Mouse (Mus musculus) Patski (cell line): ENCODE results near the gene Daam1. TPM values are rescaled to one million over a fixed set of nuclear protein-coding genes. Genes with fewer than 3 reads are reported as not detected.

Experiments
- ATAC-seq: fragments of 100-300 bp; one replicate; pipeline ENCODE4 v1.8.0; 2021
- CTCF ChIA-PET: fragments of 350-600 bp; sonication (Branson Sonifier 250); formaldehyde crosslinking; loops from one replicate; lab custom pipeline; 2022; ENCODE audit warnings: inconsistent platforms; lab: Charles Lee
- POLR2A ChIA-PET: fragments of 350-600 bp; sonication (Branson Sonifier 250); formaldehyde crosslinking; loops from one replicate; lab custom pipeline; 2022; ENCODE audit warnings: antibody characterized with exemption, inconsistent platforms; lab: Charles Lee
- DNase-seq: peaks from one replicate; pipeline ENCODE4 v3.0.0-alpha.2; 2011; ENCODE audit warnings: low read depth, low spot score
- H3K27me3 ChIP-seq: fragments of 371-371 bp; one replicate; pipeline ENCODE4 v1.5.1; 2021
- CTCF ChIP-seq: fragments of 100-300 bp; IDR thresholded peaks from one replicate; pipeline ENCODE4 v1.5.1; 2021
- in situ Hi-C: fragments of 300-500 bp; cut with MboI; formaldehyde crosslinking; loops from 3 replicates; pipeline ENCODE4 v1.11.1; 2018; ENCODE audit warnings: low pct_unique_long_range_greater_than_20kb, mixed read lengths
- polyA plus RNA-seq: library from polyadenylated mRNA; unstranded; gene quantifications from one replicate; pipeline ENCODE4 v1.2.3, GENCODE M21; 2021

Daam1 gene
- polyA plus RNA-seq, 1 experiment from 2014 or later: 12.9 TPM

GRCm38 (mm10) chr12:71874984-71875383 is 44.1 kb downstream of the Daam1 start:
- ChIA-PET POLR2A (no interaction called here), CTCF (no interaction called here)
- ATAC-seq: no peak
- no peak for DNase-seq
- H3K27me3 ChIP-seq: no peaks in the 10 kb centered on the region
- in situ Hi-C loops: no loop called here
- no peak for TF ChIP-seq CTCF

- TF ChIP-seq CTCF: no peak
- CTCF ChIA-PET: no interaction called here
- ATAC-seq: no peak
- POLR2A ChIA-PET: no interaction called here
- no peaks in the 10 kb centered on the region for H3K27me3 ChIP-seq
- no peak for DNase-seq
- in situ Hi-C loops: no loop called here
Observed at GRCm38 (mm10) chr12:71875761-71876489, 45.0 kb downstream of the Daam1 start.

- POLR2A ChIA-PET: no interaction called here
Observed at GRCm38 (mm10) chr12:71880987-71881386, 50.1 kb downstream of the Daam1 start.

GRCm38 (mm10) chr12:71881477-71881876 is 50.6 kb downstream of the Daam1 start:
- in situ Hi-C loops: no loop called here
- CTCF ChIA-PET: no interaction called here
- DNase-seq (no peak), ATAC-seq (no peak)
- POLR2A ChIA-PET: no interaction called here
- H3K27me3 ChIP-seq: no peaks in the 10 kb centered on the region
- TF ChIP-seq CTCF: no peak

More at GRCm38 (mm10) chr12:71880987-71881386, 50.1 kb downstream of the Daam1 start:
- TF ChIP-seq CTCF: no peak
- CTCF ChIA-PET: no interaction called here
- ATAC-seq: no peak
- no peak for DNase-seq
- no peaks in the 10 kb centered on the region for H3K27me3 ChIP-seq
- in situ Hi-C loops: no loop called here

GRCm38 (mm10) chr12:71883066-71883711 is 52.3 kb downstream of the Daam1 start:
- TF ChIP-seq CTCF: no peak
- H3K27me3 ChIP-seq: no peaks in the 10 kb centered on the region
- DNase-seq (no peak), ATAC-seq (no peak)
- ChIA-PET CTCF (interaction anchor here (1.5 kb wide), 1 partner anchor 20 kb away, joined by 3 read pairs; no protein-coding TSS in a partner anchor), POLR2A (no interaction called here)
- in situ Hi-C loops: no loop called here

GRCm38 (mm10) chr12:71885170-71885574 is 54.3 kb downstream of the Daam1 start:
- no peak for TF ChIP-seq CTCF
- in situ Hi-C loops: loop anchor here (5.0 kb wide), 1 partner anchor 53 kb away; the partner anchor contains the start of gene Daam1
- ATAC-seq (peak; percentile 37), DNase-seq (peak; percentile 68)
- H3K27me3 ChIP-seq: no peaks in the 10 kb centered on the region
- CTCF ChIA-PET: no interaction called here
- POLR2A ChIA-PET: interaction anchor here (1.0 kb wide), 1 partner anchor 17 kb away, joined by 3 read pairs; no protein-coding TSS in a partner anchor

- ATAC-seq (no peak), DNase-seq (no peak)
- ChIA-PET CTCF (interaction anchor here (1.9 kb wide), 1 partner anchor 162 kb away, joined by 6 read pairs; no protein-coding TSS in a partner anchor), POLR2A (no interaction called here)
- no peak for TF ChIP-seq CTCF
- in situ Hi-C loops: loop anchor here (5.0 kb wide), 1 partner anchor 53 kb away; the partner anchor contains the start of gene Daam1
- no peaks in the 10 kb centered on the region for H3K27me3 ChIP-seq
Observed at GRCm38 (mm10) chr12:71885717-71886116, 54.8 kb downstream of the Daam1 start.

- no peaks in the 10 kb centered on the region for H3K27me3 ChIP-seq
- DNase-seq: no peak
- ATAC-seq: no peak
- ChIA-PET CTCF (interaction anchor here (1.9 kb wide), 1 partner anchor 161 kb away, joined by 6 read pairs; no protein-coding TSS in a partner anchor), POLR2A (no interaction called here)
- in situ Hi-C loops: loop anchor here (5.0 kb wide), 1 partner anchor 54 kb away; the partner anchor contains the start of gene Daam1
- TF ChIP-seq CTCF: no peak
Observed at GRCm38 (mm10) chr12:71886406-71886805, 55.5 kb downstream of the Daam1 start.

GRCm38 (mm10) chr12:71886941-71887340 is 56.1 kb downstream of the Daam1 start:
- H3K27me3 ChIP-seq: no peaks in the 10 kb centered on the region
- no peak for ATAC-seq
- no peak for TF ChIP-seq CTCF
- CTCF ChIA-PET: interaction anchor here (1.9 kb wide), 1 partner anchor 161 kb away, joined by 6 read pairs; no protein-coding TSS in a partner anchor
- no peak for DNase-seq
- in situ Hi-C loops: loop anchor here (5.0 kb wide), 1 partner anchor 55 kb away; the partner anchor contains the start of gene Daam1
- POLR2A ChIA-PET: no interaction called here

- POLR2A ChIA-PET: no interaction called here
- peak; percentile 74 for DNase-seq
- no peak for TF ChIP-seq CTCF
Observed at GRCm38 (mm10) chr12:71888370-71888769, 57.5 kb downstream of the Daam1 start.

More at GRCm38 (mm10) chr12:71888370-71888769, 57.5 kb downstream of the Daam1 start:
- in situ Hi-C loops: loop anchor here (5.0 kb wide), 1 partner anchor 56 kb away; the partner anchor contains the start of gene Daam1
- H3K27me3 ChIP-seq: no peaks in the 10 kb centered on the region
- CTCF ChIA-PET: no interaction called here
- ATAC-seq: peak; percentile 85
